Mouse (Mus musculus) lung, embryonic 15.5 days (tissue): ENCODE data around the gene Il1f9. TPM values are rescaled to one million over a fixed set of nuclear protein-coding genes. Genes with fewer than 3 reads are reported as not detected.
A peak's percentile ranks its signal among the peaks of the same experiment; 100 is the strongest.
"Not testable (repeated sequence)": the region's sequence is repeated elsewhere in the genome, so short reads cannot be mapped to it uniquely, and the experiment has no call there.

Experiments used
- ATAC-seq: fragments of 200-750 bp; cut with Nextera tagmentation; 2 replicates; pipeline ENCODE4 v1.8.0; 2017; ENCODE audit warnings: moderate number of reproducible peaks, borderline replicate concordance; ENCODE audit not compliant: low FRiP score, low TSS enrichment; ENCODE audit errors: extremely low read depth
- H3K27ac ChIP-seq: fragments of 300-500 bp; sonication (generic); 2 replicates; pipeline ENCODE4 v1.5.1; 2015; ENCODE audit warnings: moderate library complexity, mild to moderate bottlenecking, inconsistent platforms
- H3K27me3 ChIP-seq: fragments of 300-500 bp; sonication (generic); 2 replicates; pipeline ENCODE4 v1.6.1; 2015; ENCODE audit warnings: inconsistent platforms
- H3K36me3 ChIP-seq: fragments of 300-500 bp; sonication (generic); 2 replicates; pipeline ENCODE4 v1.6.1; 2015; ENCODE audit warnings: inconsistent platforms
- H3K4me1 ChIP-seq: fragments of 300-500 bp; sonication (generic); 2 replicates; pipeline ENCODE4 v1.6.1; 2015; ENCODE audit warnings: inconsistent platforms
- H3K4me2 ChIP-seq: fragments of 300-500 bp; sonication (generic); 2 replicates; pipeline ENCODE4 v1.6.1; 2015; ENCODE audit warnings: inconsistent platforms, mild to moderate bottlenecking, moderate library complexity
- H3K4me3 ChIP-seq: fragments of 300-500 bp; sonication (generic); 2 replicates; pipeline ENCODE4 v1.5.1; 2015; ENCODE audit warnings: mild to moderate bottlenecking, inconsistent platforms
- H3K9ac ChIP-seq: fragments of 300-500 bp; sonication (generic); 2 replicates; pipeline ENCODE4 v1.6.1; 2015; ENCODE audit warnings: inconsistent platforms
- H3K9me3 ChIP-seq: fragments of 300-500 bp; sonication (generic); 2 replicates; pipeline ENCODE4 v1.6.1; 2016; ENCODE audit warnings: inconsistent platforms
- WGBS: fragments of 180-500 bp; shearing (Covaris S2); methylation state at CpG from one replicate; pipeline ENCODE4 v1.1.7; 2015; 5-methylcytosine and 5-hydroxymethylcytosine counted together
- polyA plus RNA-seq: library from polyadenylated mRNA; unstranded; fragments of >200 nt; fragmentation: Nextera tagmentation; extraction: Ambion mirVana; gene quantifications from 2 replicates; pipeline ENCODE4 v1.2.1, GENCODE M21; 2015

The Il1f9 gene
- polyA plus RNA-seq: not detected in 2 replicates

DNA sequence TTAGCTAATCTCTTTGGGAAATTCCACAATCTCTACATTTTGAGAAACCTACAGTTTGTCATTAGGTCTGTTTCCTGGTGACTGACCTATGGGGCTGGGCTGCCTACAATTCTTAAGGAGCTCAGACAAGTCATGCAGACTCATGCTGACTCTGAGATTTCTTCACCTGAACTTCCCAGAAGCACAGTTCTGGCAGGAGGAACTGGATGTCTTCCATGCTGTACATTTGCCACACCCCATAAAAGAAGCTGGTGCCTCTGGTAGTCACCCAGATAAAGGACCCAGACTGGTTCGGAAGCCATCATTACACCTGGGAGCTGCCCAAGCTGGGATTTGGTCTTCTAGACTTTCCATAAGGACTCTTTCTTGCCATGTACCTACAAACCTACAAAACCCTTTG is at the start of gene Il1f9:
TSS of gene Il1f9 (plus strand) at position 301 of the 400 bp plus-strand sequence.
- 93% methylated on average over 1 of the region's 1 CpGs for WGBS
- Histone ChIP-seq H3K36me3 (no peaks in the 10 kb centered on the region), H3K4me1 (no peaks in the 10 kb centered on the region), H3K27me3 (no peaks in the 10 kb centered on the region), H3K9ac (no peak within 1 kb of the TSS), H3K27ac (no peak within 1 kb of the TSS), H3K4me2 (no peak within 1 kb of the TSS), H3K9me3 (no peaks in the 10 kb centered on the region), H3K4me3 (no peak within 1 kb of the TSS)
- no peak for ATAC-seq

DNA sequence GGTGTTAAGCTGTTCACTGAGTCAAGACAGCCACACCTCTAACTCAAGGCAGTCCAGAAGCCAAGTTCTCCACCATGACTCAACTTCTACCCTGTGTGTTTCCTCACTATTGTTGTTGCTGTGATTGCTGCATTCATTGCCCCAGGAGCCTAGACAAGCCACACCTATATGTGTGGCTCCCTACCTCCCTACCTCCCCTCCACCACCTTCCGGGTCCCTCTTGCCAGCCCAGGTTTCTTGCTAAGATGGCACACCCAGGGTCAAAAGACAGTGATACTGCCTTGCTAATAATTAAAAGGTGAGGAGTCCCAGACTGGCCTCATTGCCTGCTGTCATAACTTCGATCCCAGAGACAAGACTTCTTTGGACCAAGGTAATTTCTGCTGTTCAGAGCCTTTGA is 33.4 kb upstream of the Il1f9 start, which contains the start of gene Il1f8:
TSS of gene Il1f8 (plus strand) at position 301 of the 400 bp plus-strand sequence.
- H3K27ac ChIP-seq: no peak within 1 kb of the TSS
- no peak within 1 kb of the TSS for H3K4me2 ChIP-seq
- H3K36me3 ChIP-seq: no peaks in the 10 kb centered on the region
- no peak for ATAC-seq
- H3K27me3 ChIP-seq: no peaks in the 10 kb centered on the region
- no peaks in the 10 kb centered on the region for H3K9me3 ChIP-seq
- 69% methylated on average over 2 of the region's 2 CpGs for WGBS
- H3K4me3 ChIP-seq: no peak within 1 kb of the TSS
- H3K4me1 ChIP-seq: no peaks in the 10 kb centered on the region
- H3K9ac ChIP-seq: no peak within 1 kb of the TSS

- H3K9me3 ChIP-seq, H3K36me3 ChIP-seq, H3K4me3 ChIP-seq, H3K27me3 ChIP-seq, H3K27ac ChIP-seq, H3K4me1 ChIP-seq, ATAC-seq, H3K9ac ChIP-seq: not testable (repeated sequence)
- H3K4me2 ChIP-seq: peak overlapping the region; percentile 4; the same call in 1 of the 2 replicates
- 15% methylated on average over 14 of the region's 14 CpGs for WGBS
These were observed 4.5 kb upstream of the Il1f9 start for GRCm38 (mm10) chr2:24181683-24182331.

DNA sequence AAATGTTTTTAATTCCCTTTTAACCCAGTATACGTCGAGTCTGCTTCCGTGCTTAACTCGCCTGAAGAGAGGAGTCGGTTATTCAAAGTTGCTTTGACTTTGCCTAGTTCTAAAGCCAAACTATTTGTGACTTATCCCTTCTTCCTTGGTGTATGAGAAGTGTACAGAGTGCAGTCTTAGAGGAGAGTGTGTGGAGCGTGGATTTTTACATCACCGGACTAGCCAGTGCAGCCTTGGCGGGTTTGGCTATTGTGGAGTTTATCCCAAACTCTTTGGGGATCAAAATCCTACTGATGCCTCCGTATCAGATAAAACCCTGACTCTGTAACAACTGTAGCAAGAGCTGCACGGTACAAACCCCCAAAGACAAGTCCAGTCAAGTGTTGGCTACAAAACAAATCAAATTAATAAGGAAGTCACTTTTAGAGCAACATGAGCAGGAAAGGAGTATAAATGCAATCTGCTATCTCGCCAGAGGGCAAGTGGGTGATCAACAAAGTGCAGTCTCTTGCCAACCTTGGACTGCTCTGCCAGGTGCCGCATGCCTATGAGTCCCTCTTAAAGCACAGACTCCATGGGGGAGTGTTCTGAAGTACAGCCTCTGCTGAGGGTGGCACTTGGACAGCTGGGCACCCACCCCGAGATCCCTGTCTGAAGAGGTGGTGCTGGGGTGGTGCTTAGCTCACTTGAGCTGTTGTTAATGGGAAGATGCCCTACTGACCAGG is 3.7 kb upstream of the Il1f9 start:
- not testable (repeated sequence) for ATAC-seq, H3K9me3 ChIP-seq, H3K27me3 ChIP-seq, H3K27ac ChIP-seq, H3K9ac ChIP-seq, H3K4me2 ChIP-seq, H3K36me3 ChIP-seq, H3K4me3 ChIP-seq, H3K4me1 ChIP-seq
- WGBS: 55% methylated on average over 13 of the region's 13 CpGs

GRCm38 (mm10) chr2:24184092-24184491 is 2.2 kb upstream of the Il1f9 start:
- H3K4me1 ChIP-seq, H3K9me3 ChIP-seq, H3K4me2 ChIP-seq, H3K9ac ChIP-seq, H3K27me3 ChIP-seq, ATAC-seq, H3K27ac ChIP-seq, H3K36me3 ChIP-seq, H3K4me3 ChIP-seq: not testable (repeated sequence)

DNA sequence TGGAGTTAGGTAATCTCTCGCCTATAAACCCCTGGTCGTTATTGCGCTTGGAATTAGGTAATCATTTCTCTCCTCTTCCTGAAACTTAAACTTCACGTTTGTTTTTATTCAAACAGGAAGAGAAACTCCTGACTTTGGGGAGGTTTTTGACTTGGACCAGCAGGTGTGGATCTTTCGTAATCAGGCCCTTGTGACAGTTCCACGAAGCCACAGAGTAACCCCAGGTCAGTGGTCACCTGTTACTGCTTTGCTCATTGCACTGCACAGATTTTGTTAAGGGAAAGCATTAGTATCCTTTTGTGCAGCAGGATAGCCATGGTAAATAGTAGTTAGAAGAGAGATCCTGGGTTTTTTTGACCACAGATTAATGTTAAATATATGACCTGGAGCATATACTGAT is 1.3 kb downstream of the Il1f9 start:
- H3K4me3 ChIP-seq: no peak overlapping the region
- no peaks in the 10 kb centered on the region for H3K36me3 ChIP-seq
- H3K27ac ChIP-seq: no peak overlapping the region
- H3K9ac ChIP-seq: no peak overlapping the region
- no peaks in the 10 kb centered on the region for H3K9me3 ChIP-seq
- H3K27me3 ChIP-seq: no peaks in the 10 kb centered on the region
- H3K4me2 ChIP-seq: no peak overlapping the region
- ATAC-seq: no peak
- 60% methylated on average over 6 of the region's 6 CpGs for WGBS
- no peaks in the 10 kb centered on the region for H3K4me1 ChIP-seq

DNA sequence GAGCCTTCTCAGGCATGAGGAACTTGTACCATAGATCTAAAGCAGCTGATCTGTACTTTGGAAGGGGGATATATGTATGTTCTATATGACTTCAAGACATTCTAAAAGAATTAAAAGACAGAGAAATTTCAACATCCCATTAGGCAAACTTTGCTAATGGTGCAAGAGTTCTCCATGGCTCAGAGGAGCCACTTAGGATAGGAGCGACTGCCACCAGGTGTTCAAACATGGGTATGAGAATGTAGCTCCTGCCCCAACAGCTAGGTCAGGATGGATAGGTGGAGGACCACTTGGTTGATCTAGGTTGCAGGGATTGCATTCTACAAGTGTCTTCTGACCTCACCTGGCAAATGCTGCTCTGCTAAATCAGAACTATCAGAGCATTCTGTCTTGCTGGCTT is 1.9 kb downstream of the Il1f9 start:
- Histone ChIP-seq H3K4me1 (no peaks in the 10 kb centered on the region), H3K36me3 (no peaks in the 10 kb centered on the region), H3K9ac (no peak overlapping the region), H3K27me3 (no peaks in the 10 kb centered on the region), H3K27ac (no peak overlapping the region), H3K9me3 (no peaks in the 10 kb centered on the region), H3K4me3 (no peak overlapping the region), H3K4me2 (no peak overlapping the region)
- ATAC-seq: no peak
- 62% methylated on average over 1 of the region's 1 CpGs for WGBS

GRCm38 (mm10) chr2:24215118-24215517 is 28.8 kb downstream of the Il1f9 start, which contains the start of gene Il1f6:
Gene Il1f6 (plus strand): TSS chr2:24215418.
- no peak for ATAC-seq
- no peaks in the 10 kb centered on the region for H3K9me3 ChIP-seq
- no peak within 1 kb of the TSS for H3K27ac ChIP-seq
- 75% methylated on average over 2 of the region's 2 CpGs for whole genome bisulfite sequencing
- no peak within 1 kb of the TSS for H3K4me2 ChIP-seq
- H3K9ac ChIP-seq: no peak within 1 kb of the TSS
- no peaks in the 10 kb centered on the region for H3K36me3 ChIP-seq
- H3K27me3 ChIP-seq: no peaks in the 10 kb centered on the region
- H3K4me3 ChIP-seq: no peak within 1 kb of the TSS
- H3K4me1 ChIP-seq: no peaks in the 10 kb centered on the region

DNA sequence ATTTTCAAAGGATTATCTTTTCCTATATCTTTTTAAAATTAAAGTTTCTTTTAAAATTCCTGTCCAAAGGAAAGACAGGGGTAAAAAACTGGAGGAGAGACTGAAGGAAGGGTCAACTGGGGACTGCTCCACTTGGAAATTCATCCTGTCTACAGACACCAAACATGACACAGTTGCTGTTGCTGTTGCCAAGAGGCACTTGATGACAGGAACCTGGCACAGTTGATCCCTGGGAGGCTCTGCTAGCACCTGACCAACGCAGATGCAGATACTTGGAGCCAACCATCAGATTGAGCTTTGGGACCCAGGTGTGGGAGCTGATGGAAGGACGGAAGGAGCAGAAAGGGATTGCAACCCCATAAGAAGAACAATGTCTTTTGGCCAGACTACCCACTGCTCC is 40.9 kb downstream of the Il1f9 start:
- WGBS: 67% methylated on average over 2 of the region's 2 CpGs
- no peaks in the 10 kb centered on the region for H3K36me3 ChIP-seq
- no peak overlapping the region for H3K4me3 ChIP-seq
- no peaks in the 10 kb centered on the region for H3K4me1 ChIP-seq
- no peak overlapping the region for H3K27ac ChIP-seq
- no peak overlapping the region for H3K4me2 ChIP-seq
- ATAC-seq: no peak
- H3K9me3 ChIP-seq: no peaks in the 10 kb centered on the region
- no peak overlapping the region for H3K9ac ChIP-seq
- H3K27me3 ChIP-seq: no peaks in the 10 kb centered on the region

Other genes starting within 250 kb of the Il1f9 start
- 0.74 and 1.2 TPM in 2 replicates for gene Hnmt, start 137.1 kb upstream of the Il1f9 start, polyA plus RNA-seq
- gene Tbpl2, start 89.9 kb upstream of the Il1f9 start, polyA plus RNA-seq: not detected in 2 replicates
- gene Il1f8, start 33.3 kb upstream of the Il1f9 start, polyA plus RNA-seq: not detected in 2 replicates
- gene Il1f6, start 28.9 kb downstream of the Il1f9 start, polyA plus RNA-seq: not detected in 2 replicates
- gene Il1f5, start 90.5 kb downstream of the Il1f9 start, polyA plus RNA-seq: not detected in 2 replicates
- not detected in 2 replicates for gene Il1f10, start 104.7 kb downstream of the Il1f9 start, polyA plus RNA-seq
- gene Il1rn, start 150.4 kb downstream of the Il1f9 start, polyA plus RNA-seq: 0.42 and 0.84 TPM in 2 replicates
- gene Psd4, start 181.1 kb downstream of the Il1f9 start, polyA plus RNA-seq: 2.3 and 2.8 TPM in 2 replicates